Mouse (Mus musculus): ENCODE measurements around the gene Lin7c.

DNA sequence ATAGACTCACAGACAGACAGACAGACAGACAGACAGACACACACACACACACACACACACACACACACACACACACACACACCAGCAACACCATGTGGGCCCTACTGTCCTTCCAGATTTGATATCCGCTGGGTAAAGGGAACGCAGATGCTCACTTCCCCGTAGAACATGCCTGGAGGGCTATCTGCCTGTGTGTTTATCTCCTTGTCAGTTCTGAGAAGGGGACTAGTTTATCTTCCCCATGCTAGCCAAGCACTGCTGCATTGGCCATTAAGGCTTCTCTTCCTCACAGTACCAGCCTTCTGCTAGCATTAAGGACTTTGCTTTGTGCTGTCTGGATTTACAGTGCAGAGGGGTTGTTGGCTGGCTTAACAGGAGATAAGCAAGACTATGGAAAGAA, 38.6 kb downstream of the Lin7c start:
- TF ChIP-seq CTCF (conservative IDR thresholded peaks at IDR 0.05; ENCODE audit: insufficient read depth, insufficient read length, low read depth, low read length): no peak
- TF ChIP-seq POLR2A (IDR thresholded peaks at IDR 0.05; ENCODE audit: low read depth, low read length): no peak

All from kidney, adult 2 months (tissue).